Mouse (Mus musculus): ENCODE measurements around the gene Hivep3. TPM values are rescaled to one million over a fixed set of nuclear protein-coding genes. Genes with fewer than 3 reads are reported as not detected.

Gene Hivep3
- polyA plus RNA-seq, 1 experiment, result 1.4 TPM

- no peaks in the 10 kb centered on the region for H3K36me3 ChIP-seq (ENCODE audit: control insufficient read depth, insufficient read depth)
- H3ac ChIP-seq (ENCODE audit: control insufficient read depth, insufficient read length, low read depth), result no peak overlapping the region
- peaks cover 3% of the 10 kb centered on the region for H3K27me3 ChIP-seq (ENCODE audit: control insufficient read depth, insufficient read depth, insufficient read length)
Measured at GRCm38 (mm10) chr4:119836181-119836580, 102.6 kb downstream of the Hivep3 start.

GRCm38 (mm10) chr4:119837505-119838065 is 104.0 kb downstream of the Hivep3 start:
- Histone ChIP-seq H3K27me3 (ENCODE audit: control insufficient read depth, insufficient read depth, insufficient read length) (no peaks in the 10 kb centered on the region), H3ac (ENCODE audit: control insufficient read depth, insufficient read length, low read depth) (no peak overlapping the region), H3K4me3 (ENCODE audit: insufficient read depth, poor library complexity, severe bottlenecking) (no peak overlapping the region), H3K79me3 (ENCODE audit: low read depth) (no peaks in the 10 kb centered on the region), H3K79me2 (ENCODE audit: control insufficient read depth, insufficient read depth) (no peaks in the 10 kb centered on the region), H3K36me3 (ENCODE audit: control insufficient read depth, insufficient read depth) (no peaks in the 10 kb centered on the region)
- TF ChIP-seq USF1 (IDR thresholded peaks at IDR 0.05; ENCODE audit: low read depth) (no peak), FOSL1 (IDR thresholded peaks at IDR 0.05; ENCODE audit: insufficient read depth, low read length, poor library complexity, severe bottlenecking) (no peak), MAX (IDR thresholded peaks at IDR 0.05) (no peak), CEBPB (IDR thresholded peaks at IDR 0.05; ENCODE audit: low read depth) (no peak), MYOG (IDR thresholded peaks at IDR 0.05; ENCODE audit: control insufficient read depth, extremely low read depth, insufficient read length) (no peak), CTCF (IDR thresholded peaks at IDR 0.05; ENCODE audit: control insufficient read depth, insufficient read depth, insufficient read length) (no peak), MYOD1 (IDR thresholded peaks at IDR 0.05; ENCODE audit: control insufficient read depth, insufficient read length, low read depth) (no peak)

More at GRCm38 (mm10) chr4:119836181-119836580, 102.6 kb downstream of the Hivep3 start:
- Histone ChIP-seq H3K4me3 (ENCODE audit: insufficient read depth, poor library complexity, severe bottlenecking) (no peak overlapping the region), H3K79me2 (ENCODE audit: control insufficient read depth, insufficient read depth) (no peaks in the 10 kb centered on the region), H3K79me3 (ENCODE audit: low read depth) (no peaks in the 10 kb centered on the region)
- no peak for TF ChIP-seq MYOG (IDR thresholded peaks at IDR 0.05; ENCODE audit: control insufficient read depth, extremely low read depth, insufficient read length)
- no peak for TF ChIP-seq CTCF (IDR thresholded peaks at IDR 0.05; ENCODE audit: control insufficient read depth, insufficient read depth, insufficient read length)
- TF ChIP-seq FOSL1 (IDR thresholded peaks at IDR 0.05; ENCODE audit: insufficient read depth, low read length, poor library complexity, severe bottlenecking), result no peak
- TF ChIP-seq USF1 (IDR thresholded peaks at IDR 0.05; ENCODE audit: low read depth), result no peak
- TF ChIP-seq MYOD1 (IDR thresholded peaks at IDR 0.05; ENCODE audit: control insufficient read depth, insufficient read length, low read depth), result no peak
- TF ChIP-seq MAX (IDR thresholded peaks at IDR 0.05), result no peak
- TF ChIP-seq CEBPB (IDR thresholded peaks at IDR 0.05; ENCODE audit: low read depth), result no peak

- Histone ChIP-seq H3K79me2 (ENCODE audit: control insufficient read depth, insufficient read depth) (no peaks in the 10 kb centered on the region), H3K27me3 (ENCODE audit: control insufficient read depth, insufficient read depth, insufficient read length) (peaks cover 3% of the 10 kb centered on the region), H3K36me3 (ENCODE audit: control insufficient read depth, insufficient read depth) (no peaks in the 10 kb centered on the region), H3K79me3 (ENCODE audit: low read depth) (no peaks in the 10 kb centered on the region), H3ac (ENCODE audit: control insufficient read depth, insufficient read length, low read depth) (no peak overlapping the region), H3K4me3 (ENCODE audit: insufficient read depth, poor library complexity, severe bottlenecking) (no peak overlapping the region)
- no peak for TF ChIP-seq CTCF (IDR thresholded peaks at IDR 0.05; ENCODE audit: control insufficient read depth, insufficient read depth, insufficient read length)
- no peak for TF ChIP-seq USF1 (IDR thresholded peaks at IDR 0.05; ENCODE audit: low read depth)
- TF ChIP-seq MAX (IDR thresholded peaks at IDR 0.05), result no peak
Measured at GRCm38 (mm10) chr4:119838308-119838707, 104.7 kb downstream of the Hivep3 start.

- H3ac ChIP-seq (ENCODE audit: control insufficient read depth, insufficient read length, low read depth), result no peak overlapping the region
- H3K79me2 ChIP-seq (ENCODE audit: control insufficient read depth, insufficient read depth), result no peaks in the 10 kb centered on the region
- H3K36me3 ChIP-seq (ENCODE audit: control insufficient read depth, insufficient read depth), result no peaks in the 10 kb centered on the region
- H3K79me3 ChIP-seq (ENCODE audit: low read depth), result no peaks in the 10 kb centered on the region
- peaks cover 16% of the 10 kb centered on the region for H3K27me3 ChIP-seq (ENCODE audit: control insufficient read depth, insufficient read depth, insufficient read length)
- H3K4me3 ChIP-seq (ENCODE audit: insufficient read depth, poor library complexity, severe bottlenecking), result no peak overlapping the region
- TF ChIP-seq USF1 (IDR thresholded peaks at IDR 0.05; ENCODE audit: low read depth) (no peak), MAX (IDR thresholded peaks at IDR 0.05) (no peak), CEBPB (IDR thresholded peaks at IDR 0.05; ENCODE audit: low read depth) (no peak)
Measured at GRCm38 (mm10) chr4:119843294-119843693, 109.7 kb downstream of the Hivep3 start.

GRCm38 (mm10) chr4:119844267-119844666 is 110.7 kb downstream of the Hivep3 start:
- Histone ChIP-seq H3ac (ENCODE audit: control insufficient read depth, insufficient read length, low read depth) (no peak overlapping the region), H3K27me3 (ENCODE audit: control insufficient read depth, insufficient read depth, insufficient read length) (peaks cover 16% of the 10 kb centered on the region), H3K79me2 (ENCODE audit: control insufficient read depth, insufficient read depth) (no peaks in the 10 kb centered on the region), H3K4me3 (ENCODE audit: insufficient read depth, poor library complexity, severe bottlenecking) (no peak overlapping the region), H3K79me3 (ENCODE audit: low read depth) (no peaks in the 10 kb centered on the region), H3K36me3 (ENCODE audit: control insufficient read depth, insufficient read depth) (no peaks in the 10 kb centered on the region)
- TF ChIP-seq CTCF (IDR thresholded peaks at IDR 0.05; ENCODE audit: control insufficient read depth, insufficient read depth, insufficient read length) (no peak), MAX (IDR thresholded peaks at IDR 0.05) (no peak), MYOD1 (IDR thresholded peaks at IDR 0.05; ENCODE audit: control insufficient read depth, insufficient read length, low read depth) (no peak), CEBPB (IDR thresholded peaks at IDR 0.05; ENCODE audit: low read depth) (no peak), FOSL1 (IDR thresholded peaks at IDR 0.05; ENCODE audit: insufficient read depth, low read length, poor library complexity, severe bottlenecking) (no peak), USF1 (IDR thresholded peaks at IDR 0.05; ENCODE audit: low read depth) (no peak)

- H3K79me3 ChIP-seq (ENCODE audit: low read depth), result no peaks in the 10 kb centered on the region
- H3K36me3 ChIP-seq (ENCODE audit: control insufficient read depth, insufficient read depth), result no peaks in the 10 kb centered on the region
- peaks cover 17% of the 10 kb centered on the region for H3K27me3 ChIP-seq (ENCODE audit: control insufficient read depth, insufficient read depth, insufficient read length)
- H3K79me2 ChIP-seq (ENCODE audit: control insufficient read depth, insufficient read depth), result no peaks in the 10 kb centered on the region
- no peak overlapping the region for H3K4me3 ChIP-seq (ENCODE audit: insufficient read depth, poor library complexity, severe bottlenecking)
- no peak overlapping the region for H3ac ChIP-seq (ENCODE audit: control insufficient read depth, insufficient read length, low read depth)
- no peak for TF ChIP-seq MYOG (IDR thresholded peaks at IDR 0.05; ENCODE audit: control insufficient read depth, extremely low read depth, insufficient read length)
- no peak for TF ChIP-seq CEBPB (IDR thresholded peaks at IDR 0.05; ENCODE audit: low read depth)
- no peak for TF ChIP-seq USF1 (IDR thresholded peaks at IDR 0.05; ENCODE audit: low read depth)
- TF ChIP-seq FOSL1 (IDR thresholded peaks at IDR 0.05; ENCODE audit: insufficient read depth, low read length, poor library complexity, severe bottlenecking), result no peak
- TF ChIP-seq MYOD1 (IDR thresholded peaks at IDR 0.05; ENCODE audit: control insufficient read depth, insufficient read length, low read depth), result no peak
- no peak for TF ChIP-seq CTCF (IDR thresholded peaks at IDR 0.05; ENCODE audit: control insufficient read depth, insufficient read depth, insufficient read length)
- no peak for TF ChIP-seq MAX (IDR thresholded peaks at IDR 0.05)
Measured at GRCm38 (mm10) chr4:119845596-119846161, 112.1 kb downstream of the Hivep3 start.
